Mouse (Mus musculus): ENCODE measurements around the gene Ubtf.

Ubtf gene

GRCm38 (mm10) chr11:102263211-102263610, 56.3 kb downstream of the Ubtf start:
- DNase-seq (ENCODE audit: low spot score) = no peak

- DNase-seq (ENCODE audit: low spot score) = no peak
These were observed 61.0 kb downstream of the Ubtf start for GRCm38 (mm10) chr11:102258521-102258920.

- DNase-seq (ENCODE audit: low spot score) = no peak
These were observed 61.4 kb downstream of the Ubtf start for GRCm38 (mm10) chr11:102258095-102258494.

GRCm38 (mm10) chr11:102257514-102257913, 62.0 kb downstream of the Ubtf start:
- peak; percentile 56 for DNase-seq (ENCODE audit: low spot score)
